Mouse (Mus musculus): ENCODE data around the gene Sf1. TPM values are rescaled to one million over a fixed set of nuclear protein-coding genes. Genes with fewer than 3 reads are reported as not detected.

The Sf1 gene
- total and polyA plus RNA-seq, 2 experiments from 2014 or later, result 70.5 to 95.5 TPM

- Histone ChIP-seq H3K27ac (ENCODE audit: low read depth, low read length) (no peak overlapping the region), H3K36me3 (ENCODE audit: insufficient read depth, low read length) (peaks cover 13% of the 10 kb centered on the region; the same call in 1 of the 2 replicates)
- no peak for DNase-seq (ENCODE audit: low spot score)
Measured at GRCm38 (mm10) chr19:6321786-6322621, 41.5 kb upstream of the Sf1 start.

GRCm38 (mm10) chr19:6324751-6325150, 38.7 kb upstream of the Sf1 start:
- Histone ChIP-seq H3K27me3 (ENCODE audit: insufficient read depth, low read length) (no peaks in the 10 kb centered on the region), H3K4me2 (ENCODE audit: low read depth, low read length, poor library complexity, severe bottlenecking) (no peak overlapping the region), H3K9ac (replicated peaks; ENCODE audit: low read length, poor library complexity, severe bottlenecking) (no peak overlapping the region), H3K4me1 (ENCODE audit: insufficient read depth, low read length) (no peaks in the 10 kb centered on the region), H3K4me3 (ENCODE audit: low read depth, low read length) (no peak overlapping the region), H3K27ac (ENCODE audit: low read depth, low read length) (no peak overlapping the region), H3K9me3 (ENCODE audit: low read length) (no peaks in the 10 kb centered on the region), H3K36me3 (ENCODE audit: insufficient read depth, low read length) (peaks cover 6% of the 10 kb centered on the region; the same call in 1 of the 2 replicates)
- 84% methylated on average over 9 of the region's 9 CpGs for WGBS
- DNase-seq (ENCODE audit: low spot score) (no peak), ATAC-seq (ENCODE audit: low FRiP score) (no peak)
- no peak for TF ChIP-seq CTCF (IDR thresholded peaks at IDR 0.05)

More at GRCm38 (mm10) chr19:6321786-6322621, 41.5 kb upstream of the Sf1 start:
- H3K4me3 ChIP-seq (ENCODE audit: low read depth, low read length), result no peak overlapping the region
- no peaks in the 10 kb centered on the region for H3K4me1 ChIP-seq (ENCODE audit: insufficient read depth, low read length)
- no peaks in the 10 kb centered on the region for H3K27me3 ChIP-seq (ENCODE audit: insufficient read depth, low read length)
- TF ChIP-seq CTCF (IDR thresholded peaks at IDR 0.05), result no peak
- WGBS, result 88% methylated on average over 33 of the region's 33 CpGs
- H3K9me3 ChIP-seq (ENCODE audit: low read length), result no peaks in the 10 kb centered on the region
- no peak overlapping the region for H3K4me2 ChIP-seq (ENCODE audit: low read depth, low read length, poor library complexity, severe bottlenecking)
- H3K9ac ChIP-seq (replicated peaks; ENCODE audit: low read length, poor library complexity, severe bottlenecking), result no peak overlapping the region
- no peak for ATAC-seq (ENCODE audit: low FRiP score)

GRCm38 (mm10) chr19:6331178-6331577, 32.3 kb upstream of the Sf1 start:
- H3K4me2 ChIP-seq (ENCODE audit: low read depth, low read length, poor library complexity, severe bottlenecking), result no peak overlapping the region
- H3K27me3 ChIP-seq (ENCODE audit: insufficient read depth, low read length), result no peaks in the 10 kb centered on the region
- no peaks in the 10 kb centered on the region for H3K9me3 ChIP-seq (ENCODE audit: low read length)
- no peaks in the 10 kb centered on the region for H3K36me3 ChIP-seq (ENCODE audit: insufficient read depth, low read length)
- peaks cover 6% of the 10 kb centered on the region; the same call in 1 of the 2 replicates for H3K4me1 ChIP-seq (ENCODE audit: insufficient read depth, low read length)
- no peak for DNase-seq (ENCODE audit: low spot score)
- no peak overlapping the region for H3K4me3 ChIP-seq (ENCODE audit: low read depth, low read length)
- H3K9ac ChIP-seq (replicated peaks; ENCODE audit: low read length, poor library complexity, severe bottlenecking), result no peak overlapping the region
- 70% methylated on average over 5 of the region's 5 CpGs for WGBS
- TF ChIP-seq CTCF (IDR thresholded peaks at IDR 0.05), result no peak
- H3K27ac ChIP-seq (ENCODE audit: low read depth, low read length), result no peak overlapping the region
- ATAC-seq (ENCODE audit: low FRiP score), result no peak

- H3K4me3 ChIP-seq (ENCODE audit: low read depth, low read length), result no peak overlapping the region
- H3K9ac ChIP-seq (replicated peaks; ENCODE audit: low read length, poor library complexity, severe bottlenecking), result no peak overlapping the region
- ATAC-seq (ENCODE audit: low FRiP score) (no peak), DNase-seq (ENCODE audit: low spot score) (peak; percentile 84)
- H3K4me1 ChIP-seq (ENCODE audit: insufficient read depth, low read length), result peaks cover 13% of the 10 kb centered on the region
- peak; percentile 96 for TF ChIP-seq CTCF (IDR thresholded peaks at IDR 0.05)
- H3K27me3 ChIP-seq (ENCODE audit: insufficient read depth, low read length), result no peaks in the 10 kb centered on the region
- H3K27ac ChIP-seq (ENCODE audit: low read depth, low read length), result no peak overlapping the region
- WGBS, result 20% methylated on average over 13 of the region's 13 CpGs
- H3K36me3 ChIP-seq (ENCODE audit: insufficient read depth, low read length), result no peaks in the 10 kb centered on the region; the same call in 1 of the 2 replicates
- H3K9me3 ChIP-seq (ENCODE audit: low read length), result no peaks in the 10 kb centered on the region
- H3K4me2 ChIP-seq (ENCODE audit: low read depth, low read length, poor library complexity, severe bottlenecking), result peak overlapping the region; percentile 36
Measured at GRCm38 (mm10) chr19:6331719-6332516, 31.6 kb upstream of the Sf1 start.

GRCm38 (mm10) chr19:6333761-6334595, 29.5 kb upstream of the Sf1 start:
- ATAC-seq (ENCODE audit: low FRiP score), result 0 out of 2 replicates have a peak, but pooled peaks have one; percentile 2
- Histone ChIP-seq H3K36me3 (ENCODE audit: insufficient read depth, low read length) (peaks cover 20% of the 10 kb centered on the region), H3K9ac (replicated peaks; ENCODE audit: low read length, poor library complexity, severe bottlenecking) (no peak overlapping the region), H3K27ac (ENCODE audit: low read depth, low read length) (peak overlapping the region; percentile 59), H3K27me3 (ENCODE audit: insufficient read depth, low read length) (no peaks in the 10 kb centered on the region), H3K4me1 (ENCODE audit: insufficient read depth, low read length) (peaks cover 13% of the 10 kb centered on the region), H3K4me2 (ENCODE audit: low read depth, low read length, poor library complexity, severe bottlenecking) (peak overlapping the region; percentile 10; the same call in 1 of the 2 replicates), H3K9me3 (ENCODE audit: low read length) (no peaks in the 10 kb centered on the region), H3K4me3 (ENCODE audit: low read depth, low read length) (peak overlapping the region; percentile 85; the same call in 1 of the 2 replicates)
- DNase-seq (ENCODE audit: low spot score), result no peak
- WGBS, result 67% methylated on average over 9 of the region's 9 CpGs
- no peak for TF ChIP-seq CTCF (IDR thresholded peaks at IDR 0.05)

Measured in midbrain, postnatal 0 days (tissue).